ENCODE assay signal across 41 mouse cellular contexts in genomic region chr2:152511592-152511991, GRCm38 (mm10). TPM values are rescaled to one million over a fixed set of nuclear protein-coding genes. Genes with fewer than 3 reads are reported as not detected.
"Had no signal": no experiment of that assay in that cellular context is flagged by ENCODE, and none has a peak within 500 bp of the region (broad histone marks: within the 10 kb centered on the region; RNA-seq: fewer than 3 reads in every experiment).

Gene Defb26, minus strand, starts transcription at chr2:152511692.

- DNase-seq: heart, postnatal 10 days; heart, postnatal 14 days; heart, postnatal 36 days; heart, postnatal 4 days; kidney, adult 11 months; kidney, adult 18-20 months; kidney, adult 2 months; kidney, adult 8-10 months; kidney, adult 9 months; kidney, postnatal 10 days; kidney, postnatal 14 days; kidney, postnatal 25 days; kidney, postnatal 36 days; kidney, postnatal 4 days; layer of hippocampus, adult 9-11 months; layer of hippocampus, postnatal 36 days had no signal

RNA-seq across cellular contexts. Expression of gene Defb26, which starts in this region (rescaled TPM):
- polyA plus RNA-seq: heart, embryonic 11.5 days; heart, embryonic 12.5 days; heart, embryonic 13.5 days; heart, embryonic 14.5 days; heart, embryonic 15.5 days; heart, embryonic 16.5 days; heart, postnatal 0 days; hindbrain, embryonic 10.5 days; hindbrain, embryonic 11.5 days; hindbrain, embryonic 12.5 days; hindbrain, embryonic 13.5 days; hindbrain, embryonic 14.5 days; hindbrain, embryonic 15.5 days; hindbrain, embryonic 16.5 days; hindbrain, postnatal 0 days; inflammation-experienced regulatory T-cells, adult 6 months; intestine, embryonic 14.5 days; intestine, embryonic 15.5 days; intestine, embryonic 16.5 days; intestine, postnatal 0 days; kidney, embryonic 14.5 days; kidney, embryonic 15.5 days; kidney, embryonic 16.5 days; kidney, postnatal 0 days; large intestine, adult 2 months had no signal
